Mouse (Mus musculus): ENCODE results near the gene Slc22a14. TPM values are rescaled to one million over a fixed set of nuclear protein-coding genes. Genes with fewer than 3 reads are reported as not detected.

Slc22a14 gene
- total and polyA plus RNA-seq, 3 experiments = not detected

DNA sequence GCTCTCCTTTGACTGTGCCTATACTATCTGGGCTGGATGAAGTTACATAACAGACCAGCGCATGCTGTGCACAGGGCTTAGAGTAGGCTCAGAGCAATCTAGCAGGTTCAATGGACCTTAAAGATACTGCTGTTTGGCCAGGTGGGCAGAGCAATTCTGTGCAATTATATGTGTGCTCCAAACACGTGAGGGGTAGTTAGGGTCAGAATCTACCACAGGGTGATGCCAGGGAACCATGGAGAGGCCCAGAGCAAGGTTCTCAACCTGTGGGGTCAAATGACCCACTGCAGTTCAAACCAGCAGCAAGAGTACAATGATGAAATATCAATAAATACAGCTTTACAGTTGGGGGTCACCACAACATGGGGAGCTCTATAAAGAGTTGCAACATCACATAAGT is 158.7 kb downstream of the Slc22a14 start:
- no peak overlapping the region for H3K9ac ChIP-seq (ENCODE audit: control insufficient read depth, low read depth, low read length, poor library complexity, severe bottlenecking)
- H3K79me2 ChIP-seq (ENCODE audit: control insufficient read depth, insufficient read depth, low read length, poor library complexity) = no peaks in the 10 kb centered on the region
- no peak overlapping the region for H3K27ac ChIP-seq (ENCODE audit: control insufficient read depth, low read depth, low read length)
- peaks cover 0 to 7% of the 10 kb centered on the region in 2 experiments; a peak in 1 of 4 replicates for H3K36me3 ChIP-seq (ENCODE audit: control insufficient read depth in 1 of 2, insufficient read depth in 2 of 2, low read length in 2 of 2)
- no peaks in the 10 kb centered on the region for H3K9me3 ChIP-seq (replicated peaks; ENCODE audit: insufficient read depth, low read length)
- TF ChIP-seq POLR2AphosphoS2 (IDR thresholded peaks at IDR 0.05; ENCODE audit: low read length) = no peak
- no peak for TF ChIP-seq RAD21 (IDR thresholded peaks at IDR 0.05; ENCODE audit: low read depth, low read length)
- no peak for TF ChIP-seq TBP (IDR thresholded peaks at IDR 0.05; ENCODE audit: low read depth, low read length)
- DNase-seq (ENCODE audit: low read depth, low spot score) = no peak
- no peaks in the 10 kb centered on the region for H3K27me3 ChIP-seq (ENCODE audit: control insufficient read depth in 1 of 2, insufficient read depth in 2 of 2, low read length in 2 of 2)
- H3K4me1 ChIP-seq (ENCODE audit: control insufficient read depth in 1 of 2, insufficient read depth in 2 of 2, low read length in 2 of 2) = peaks cover 0 to 7% of the 10 kb centered on the region in 2 experiments; a peak in 3 of 4 replicates
- no peak overlapping the region for H3K4me3 ChIP-seq (ENCODE audit: control insufficient read depth in 1 of 2, insufficient read depth in 1 of 2, low read depth in 2 of 2, low read length in 2 of 2)

- TF ChIP-seq ZKSCAN1 (IDR thresholded peaks at IDR 0.05; ENCODE audit: low read depth, low read length) = no peak
- TF ChIP-seq CTCF (IDR thresholded peaks at IDR 0.05 in 2 of 3, conservative IDR thresholded peaks at IDR 0.05 in 1 of 3; ENCODE audit: control insufficient read depth in 1 of 3, insufficient read depth in 1 of 3, low read depth in 2 of 3, low read length in 3 of 3, poor library complexity in 1 of 3, severe bottlenecking in 1 of 3) = no peak
- TF ChIP-seq KAT2A (conservative IDR thresholded peaks at IDR 0.05; ENCODE audit: low read depth, low read length) = no peak
- no peak for TF ChIP-seq MYC (IDR thresholded peaks at IDR 0.05; ENCODE audit: low read depth, low read length)
- TF ChIP-seq NRF1 (IDR thresholded peaks at IDR 0.05; ENCODE audit: insufficient read depth, low read depth, low read length, poor library complexity, severe bottlenecking) = no peak
- no peak for TF ChIP-seq MAX (IDR thresholded peaks at IDR 0.05; ENCODE audit: low read length)
- TF ChIP-seq CHD2 (IDR thresholded peaks at IDR 0.05; ENCODE audit: low read length) = no peak
- TF ChIP-seq TCF12 (IDR thresholded peaks at IDR 0.05; ENCODE audit: low read depth, low read length) = no peak
- no peak for TF ChIP-seq BHLHE40 (IDR thresholded peaks at IDR 0.05; ENCODE audit: borderline replicate concordance, low read depth, low read length)
- no peak for TF ChIP-seq MAZ (IDR thresholded peaks at IDR 0.05; ENCODE audit: low read depth, low read length)
- no peak for TF ChIP-seq USF1 (IDR thresholded peaks at IDR 0.05; ENCODE audit: low read depth, low read length)
- TF ChIP-seq RCOR1 (IDR thresholded peaks at IDR 0.05; ENCODE audit: low read depth, low read length) = no peak
- TF ChIP-seq ZNF384 (IDR thresholded peaks at IDR 0.05; ENCODE audit: low read depth, low read length) = no peak
- TF ChIP-seq E2F4 (IDR thresholded peaks at IDR 0.05; ENCODE audit: borderline replicate concordance, low read depth, low read length) = no peak
- no peak for TF ChIP-seq TAL1 (IDR thresholded peaks at IDR 0.05; ENCODE audit: low read length)
- TF ChIP-seq MXI1 (IDR thresholded peaks at IDR 0.05; ENCODE audit: low read depth, low read length) = no peak
- no peak for TF ChIP-seq RAD21 (IDR thresholded peaks at IDR 0.05; ENCODE audit: low read depth, low read length)
- no peak for TF ChIP-seq SMC3 (IDR thresholded peaks at IDR 0.05; ENCODE audit: low read depth, low read length)
- no peak for TF ChIP-seq EP300 (IDR thresholded peaks at IDR 0.05; ENCODE audit: low read depth in 1 of 2, low read length in 2 of 2)
Measured at GRCm38 (mm10) chr9:119205756-119206155, 159.6 kb downstream of the Slc22a14 start.

More at GRCm38 (mm10) chr9:119205756-119206155, 159.6 kb downstream of the Slc22a14 start:
- no peak overlapping the region for H3K4me3 ChIP-seq (ENCODE audit: control insufficient read depth in 1 of 2, insufficient read depth in 1 of 2, low read depth in 2 of 2, low read length in 2 of 2)
- no peak overlapping the region for H3K9ac ChIP-seq (ENCODE audit: control insufficient read depth, low read depth, low read length, poor library complexity, severe bottlenecking)
- H3K27ac ChIP-seq (ENCODE audit: control insufficient read depth, low read depth, low read length) = no peak overlapping the region
- no peaks in the 10 kb centered on the region for H3K27me3 ChIP-seq (ENCODE audit: control insufficient read depth in 1 of 2, insufficient read depth in 2 of 2, low read length in 2 of 2)
- DNase-seq (ENCODE audit: low read depth, low spot score) = no peak
- peaks cover 0 to 7% of the 10 kb centered on the region in 2 experiments; a peak in 1 of 4 replicates for H3K36me3 ChIP-seq (ENCODE audit: control insufficient read depth in 1 of 2, insufficient read depth in 2 of 2, low read length in 2 of 2)
- H3K9me3 ChIP-seq (replicated peaks; ENCODE audit: insufficient read depth, low read length) = no peaks in the 10 kb centered on the region
- no peaks in the 10 kb centered on the region for H3K79me2 ChIP-seq (ENCODE audit: control insufficient read depth, insufficient read depth, low read length, poor library complexity)
- peaks cover 0 to 7% of the 10 kb centered on the region in 2 experiments; a peak in 3 of 4 replicates for H3K4me1 ChIP-seq (ENCODE audit: control insufficient read depth in 1 of 2, insufficient read depth in 2 of 2, low read length in 2 of 2)
